Mouse (Mus musculus) adrenal gland, postnatal 14 days (tissue): Measurements from ENCODE around the gene Pwwp2a. TPM values are rescaled to one million over a fixed set of nuclear protein-coding genes. Genes with fewer than 3 reads are reported as not detected.

Source experiments
- DNase-seq: peaks from one replicate; pipeline ENCODE4 v3.0.0; 2021; ENCODE audit warnings: mixed read lengths
- long read RNA-seq, 2 experiments: library from polyadenylated mRNA; stranded (forward); transcript quantifications; one replicate each; pipeline ENCODE4 v2.0.0; 2021
- total RNA-seq: library from RNA; stranded (reverse); gene quantifications from 2 replicates; pipeline ENCODE4 v1.2.3, GENCODE M21; 2021

Pwwp2a gene
- total RNA-seq: 33.0 and 37.4 TPM in 2 replicates
- long read RNA-seq, experiment 1, partial matches to known transcripts: 1 of 18 reads
- long read RNA-seq, experiment 1, other reads (novel, unspliced or antisense): 13 of 18 reads
- long read RNA-seq, experiment 2, partial matches to known transcripts: 0 of 22 reads
- long read RNA-seq, experiment 2, other reads (novel, unspliced or antisense): 14 of 22 reads

DNA sequence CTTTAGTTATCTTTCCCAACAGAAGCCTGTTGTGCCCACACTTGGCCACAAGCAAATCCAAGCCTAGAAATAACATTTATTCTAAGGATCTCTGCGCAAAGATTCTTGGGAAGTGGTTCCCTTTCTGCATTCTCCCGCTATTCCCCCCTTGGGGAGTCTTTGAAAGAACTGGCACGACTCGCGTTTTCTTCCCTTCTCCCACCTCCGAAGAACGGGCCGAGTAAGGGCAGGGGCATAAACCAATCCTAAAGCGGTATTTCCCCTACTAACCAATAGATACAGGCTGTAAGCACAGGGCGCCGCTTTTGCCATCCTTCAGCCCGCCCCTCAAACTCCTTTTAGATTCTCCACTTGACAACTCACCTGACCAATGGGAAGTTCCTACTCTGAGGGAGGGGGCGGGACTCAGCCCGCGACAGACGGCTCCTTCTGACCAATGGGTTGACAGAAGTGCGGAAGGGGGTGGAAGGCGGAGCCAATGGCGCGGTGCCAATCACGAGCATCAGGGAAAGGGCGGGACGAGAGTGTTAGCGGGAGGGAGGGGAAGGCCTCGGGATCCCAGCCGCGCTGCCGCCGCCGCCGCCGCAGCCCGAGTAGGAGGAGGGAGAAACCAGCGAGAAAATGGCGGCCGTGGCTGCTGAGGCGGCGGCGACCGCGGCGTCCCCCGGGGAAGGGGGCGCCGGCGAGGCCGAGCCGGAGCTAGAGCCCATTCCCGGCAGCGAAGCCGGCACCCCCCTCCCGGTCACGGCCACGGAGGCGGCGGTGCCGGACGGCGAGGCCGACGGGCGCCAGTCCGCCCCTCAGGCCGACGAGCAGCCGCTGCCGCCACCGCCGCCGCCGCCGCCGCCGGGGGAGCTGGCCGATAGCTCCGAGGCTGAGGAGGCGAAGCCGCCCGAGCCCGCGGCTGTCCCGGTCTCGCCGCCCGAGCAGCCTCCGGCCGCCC is at the start of gene Pwwp2a:
Gene Pwwp2a (plus strand): TSS at position 527 of the 943 bp plus-strand sequence.
- peak; percentile 100 for DNase-seq

DNA sequence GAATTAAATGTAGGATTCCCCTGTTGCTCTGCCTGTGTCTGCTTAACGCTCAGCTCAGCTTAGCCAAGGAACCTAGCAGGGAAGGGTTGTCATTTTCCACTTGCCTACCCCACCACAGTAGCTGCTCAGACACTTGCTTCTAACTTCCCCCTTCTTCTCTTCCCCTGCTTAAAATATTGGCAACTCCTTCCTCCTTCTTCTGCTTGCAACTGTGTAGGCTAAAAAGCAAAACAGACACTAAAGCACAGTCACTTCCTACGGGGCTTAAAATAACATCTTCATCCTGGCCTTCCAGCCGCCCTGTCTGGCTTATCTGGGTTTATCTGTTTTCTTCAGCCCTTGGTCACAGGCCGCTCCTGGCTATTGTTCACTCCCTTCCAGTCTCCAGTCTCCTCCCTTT is 49.2 kb upstream of the Pwwp2a start:
- no peak for DNase-seq

DNA sequence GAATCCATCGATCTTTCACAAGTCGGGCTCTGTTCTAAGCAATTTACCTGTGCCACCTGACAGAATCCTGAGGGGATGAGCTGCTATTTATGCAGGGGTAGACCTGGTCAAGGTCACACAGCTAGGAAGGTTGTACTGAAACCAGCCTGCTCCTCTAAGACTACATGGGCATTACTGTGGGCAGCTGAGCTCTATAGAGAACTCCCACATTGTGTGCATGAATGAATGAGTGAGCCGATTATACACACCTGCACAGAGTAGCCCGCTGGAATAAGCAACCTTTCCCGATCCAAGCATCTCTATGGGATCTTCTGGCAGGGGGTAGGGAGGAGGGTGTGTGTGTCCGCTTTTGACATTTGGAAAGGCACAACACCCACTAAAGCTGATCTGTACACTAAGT is 48.6 kb upstream of the Pwwp2a start:
- no peak for DNase-seq

DNA sequence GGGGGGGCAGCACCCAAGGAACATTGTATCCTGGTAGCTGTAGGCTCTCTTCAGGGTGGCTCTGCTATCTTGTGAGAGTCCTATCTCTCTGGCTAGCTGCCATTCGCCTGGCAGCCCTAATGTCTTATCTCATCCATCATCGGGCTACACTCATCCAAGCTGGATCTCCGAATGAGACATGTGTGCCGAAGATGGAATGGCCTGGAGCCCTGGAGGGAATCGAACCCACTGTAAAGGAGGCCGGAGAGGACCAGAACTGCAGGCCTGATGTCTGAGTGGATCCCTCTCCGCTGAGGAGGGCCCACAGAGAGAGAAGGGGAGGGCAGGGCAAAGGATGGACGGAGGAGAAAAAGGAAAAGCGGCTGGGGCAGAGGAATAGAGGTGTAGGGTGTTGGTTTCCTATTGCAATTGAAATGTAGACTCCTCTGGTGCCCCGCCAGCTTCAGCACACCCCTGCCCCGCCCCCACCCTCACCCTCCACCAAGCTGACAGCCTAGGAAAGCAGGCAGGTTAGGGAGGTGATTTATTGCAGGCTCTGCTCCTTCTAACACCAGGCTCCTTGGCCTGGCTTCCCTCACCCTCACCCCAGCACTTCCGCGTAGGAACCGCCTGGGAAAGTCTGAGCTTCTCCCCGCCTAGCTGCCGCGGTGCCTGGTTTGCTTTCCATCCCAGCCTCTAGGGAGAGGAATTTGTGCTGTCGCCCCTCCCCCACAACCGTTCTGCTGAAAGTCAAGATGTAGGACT is 48.0 kb upstream of the Pwwp2a start:
- peak; percentile 75 for DNase-seq

DNA sequence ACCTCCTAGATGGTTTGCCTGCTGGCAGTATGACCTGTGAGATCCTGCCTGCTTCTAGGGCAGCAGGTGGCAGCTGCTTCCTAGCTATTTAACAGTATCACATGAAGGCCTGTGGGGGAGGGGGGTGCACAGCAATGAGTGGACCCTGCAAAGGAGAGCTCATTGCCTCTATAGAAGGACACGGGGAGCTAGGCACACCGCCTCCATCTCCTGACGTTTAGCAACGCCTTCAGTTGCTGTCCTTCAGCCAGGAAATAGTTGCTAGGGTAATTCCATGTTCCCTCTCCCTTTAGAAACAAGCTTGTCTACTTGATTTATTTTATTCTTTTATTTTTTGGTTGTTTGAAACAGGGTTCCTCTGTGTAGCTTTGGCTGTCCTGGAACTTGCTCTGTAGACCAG is 45.0 kb upstream of the Pwwp2a start:
- peak; percentile 35 for DNase-seq

DNA sequence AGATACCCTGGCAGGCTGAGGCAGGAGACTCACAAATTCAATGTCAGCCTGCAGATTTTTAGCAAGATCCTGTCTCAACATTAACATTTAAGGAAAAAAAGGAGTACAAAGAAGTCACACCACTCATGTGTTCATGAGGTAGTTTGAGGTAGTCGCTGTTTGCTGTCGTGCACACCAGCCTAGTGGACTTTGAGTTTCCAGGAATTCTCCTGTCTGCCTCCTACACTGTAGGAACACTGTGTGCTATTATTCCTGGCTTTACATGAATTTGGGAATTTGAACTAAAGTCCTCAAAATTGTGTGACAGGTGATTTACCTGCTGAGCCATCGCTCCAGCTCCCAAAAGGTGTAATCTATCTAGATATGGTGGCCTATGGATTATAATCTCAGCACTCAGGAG is 43.3 kb upstream of the Pwwp2a start:
- no peak for DNase-seq

DNA sequence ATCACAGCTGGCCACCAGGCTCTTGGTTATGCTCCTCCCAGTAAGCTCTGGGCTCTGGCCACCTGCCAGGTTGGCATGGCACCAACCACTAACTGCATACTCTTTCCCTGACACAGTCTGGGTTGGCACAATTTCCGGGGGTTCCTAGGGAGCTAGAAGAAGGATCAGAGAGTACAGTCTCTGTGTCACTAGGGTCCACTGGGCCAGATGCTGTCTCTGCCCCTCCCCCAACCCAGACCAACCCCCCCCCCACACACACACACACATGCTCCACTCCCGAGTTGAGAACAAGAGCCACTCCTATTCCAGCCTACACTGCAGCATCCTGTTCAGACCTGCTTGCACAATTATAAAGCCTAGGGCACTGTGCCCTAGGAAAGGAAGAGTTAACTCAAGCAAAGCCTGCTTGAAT is 38.6 kb upstream of the Pwwp2a start:
- peak; percentile 97 for DNase-seq

DNA sequence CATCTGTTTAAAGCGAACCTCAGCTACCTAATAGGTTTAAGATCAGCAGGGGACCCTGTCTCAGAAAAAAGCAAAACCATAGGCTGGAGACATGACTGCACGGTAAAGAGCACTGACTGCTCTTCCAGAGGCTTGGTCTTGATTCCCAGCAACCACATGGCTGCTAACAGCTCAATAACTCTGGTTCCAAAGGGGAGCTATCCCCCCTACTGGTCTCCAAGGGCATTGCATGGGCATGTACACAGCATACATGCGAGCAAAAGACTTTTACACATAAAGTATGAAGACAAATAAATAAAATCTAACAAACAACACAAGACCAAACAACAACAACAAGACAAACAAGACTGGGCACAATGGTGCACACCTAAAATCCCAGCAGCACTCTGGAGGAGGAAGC is 36.5 kb upstream of the Pwwp2a start:
- peak; percentile 14 for DNase-seq

DNA sequence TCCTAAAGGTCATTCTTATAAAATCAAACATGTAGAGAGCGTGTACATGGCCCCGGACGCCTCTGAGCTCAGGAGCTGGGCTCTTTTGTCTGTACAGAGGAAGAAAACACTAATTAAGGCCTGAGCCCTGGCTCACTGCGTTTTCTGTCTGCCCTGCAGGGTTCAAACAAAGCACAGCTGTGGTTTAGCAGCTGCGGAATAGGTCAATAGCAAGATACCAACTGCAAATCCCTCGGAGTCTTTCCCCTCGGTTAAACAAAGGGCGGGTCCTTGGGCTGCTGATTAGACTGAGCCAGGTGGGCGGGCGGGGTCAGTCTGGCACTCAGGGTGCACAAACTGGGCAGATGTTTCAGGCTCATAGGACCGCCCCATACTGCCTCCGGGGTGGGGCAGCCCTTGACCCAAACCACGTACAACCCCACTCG is 28.7 kb upstream of the Pwwp2a start:
- peak; percentile 6 for DNase-seq

DNA sequence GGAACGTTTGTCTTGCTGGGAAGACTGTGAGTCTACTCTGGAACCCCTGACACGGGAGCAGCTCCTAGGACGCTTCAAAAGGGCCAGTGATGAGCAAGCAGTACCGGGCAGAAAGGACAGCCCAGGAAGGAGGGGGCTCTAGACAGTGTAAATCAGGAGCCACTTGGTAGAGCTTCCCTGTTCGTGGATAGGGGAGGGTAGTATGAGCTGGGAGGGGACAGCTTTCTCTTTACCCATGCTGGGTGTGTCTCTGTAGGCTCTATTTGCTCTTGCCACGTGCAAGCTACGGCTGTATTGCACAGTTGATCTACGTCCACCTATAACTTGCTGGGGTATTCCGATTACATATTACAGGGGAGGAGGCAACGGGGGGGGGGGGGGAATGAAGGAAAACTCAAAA is 25.3 kb upstream of the Pwwp2a start:
- DNase-seq: no peak

DNA sequence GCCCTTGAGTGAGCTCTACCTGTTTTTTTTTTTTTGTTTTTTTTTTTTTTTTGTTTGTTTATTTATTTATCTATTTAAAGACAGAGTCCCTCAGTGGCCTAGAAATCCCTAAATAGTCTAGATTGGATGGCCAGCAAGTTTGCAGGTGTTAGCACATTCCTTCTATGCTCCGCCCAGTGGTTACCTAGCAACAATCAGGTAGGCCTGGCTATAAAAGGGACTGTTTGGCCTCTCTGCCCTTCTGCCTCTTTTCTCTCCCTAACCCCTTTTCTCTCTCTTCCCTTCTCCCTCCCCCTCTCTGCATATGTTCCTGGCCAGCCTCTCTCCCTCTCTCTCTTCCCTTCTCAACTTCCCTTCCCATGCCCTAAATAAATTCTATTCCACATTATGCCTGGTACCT is 23.8 kb upstream of the Pwwp2a start:
- no peak for DNase-seq

DNA sequence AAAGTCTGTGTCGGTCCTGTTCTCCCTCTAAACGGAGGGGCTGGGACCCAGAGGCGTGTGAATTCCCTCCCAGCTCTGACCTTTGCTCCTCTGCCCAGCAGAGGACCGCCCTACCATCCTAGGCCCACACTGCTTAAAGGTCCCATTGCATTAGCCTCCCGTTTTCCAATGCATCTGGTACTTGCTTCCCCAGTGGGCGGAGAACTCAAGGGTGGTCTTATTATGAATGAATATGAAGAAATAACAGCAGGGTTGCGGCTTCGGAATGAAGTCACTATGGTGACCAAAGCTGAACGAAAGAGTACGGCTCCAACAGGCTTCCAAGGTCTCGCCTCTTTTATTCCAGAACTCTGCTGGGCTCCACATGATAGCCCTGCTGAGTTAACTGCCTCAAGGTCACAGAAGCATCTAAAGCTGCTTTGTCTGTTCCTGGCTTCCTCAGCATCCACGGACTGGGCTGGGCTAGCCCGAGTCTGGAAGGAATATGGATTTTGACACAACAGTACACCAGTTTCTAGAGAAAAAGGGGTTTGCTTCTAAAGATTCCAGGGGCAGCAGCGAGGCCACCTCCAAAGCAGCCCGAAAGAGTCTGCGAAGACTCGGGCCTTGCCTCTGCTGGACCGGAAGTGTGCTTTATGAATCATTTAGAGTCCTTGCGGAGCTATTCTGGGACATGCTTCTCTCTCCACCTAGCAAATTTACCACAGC is 14.6 kb upstream of the Pwwp2a start:
- DNase-seq: peak; percentile 65

DNA sequence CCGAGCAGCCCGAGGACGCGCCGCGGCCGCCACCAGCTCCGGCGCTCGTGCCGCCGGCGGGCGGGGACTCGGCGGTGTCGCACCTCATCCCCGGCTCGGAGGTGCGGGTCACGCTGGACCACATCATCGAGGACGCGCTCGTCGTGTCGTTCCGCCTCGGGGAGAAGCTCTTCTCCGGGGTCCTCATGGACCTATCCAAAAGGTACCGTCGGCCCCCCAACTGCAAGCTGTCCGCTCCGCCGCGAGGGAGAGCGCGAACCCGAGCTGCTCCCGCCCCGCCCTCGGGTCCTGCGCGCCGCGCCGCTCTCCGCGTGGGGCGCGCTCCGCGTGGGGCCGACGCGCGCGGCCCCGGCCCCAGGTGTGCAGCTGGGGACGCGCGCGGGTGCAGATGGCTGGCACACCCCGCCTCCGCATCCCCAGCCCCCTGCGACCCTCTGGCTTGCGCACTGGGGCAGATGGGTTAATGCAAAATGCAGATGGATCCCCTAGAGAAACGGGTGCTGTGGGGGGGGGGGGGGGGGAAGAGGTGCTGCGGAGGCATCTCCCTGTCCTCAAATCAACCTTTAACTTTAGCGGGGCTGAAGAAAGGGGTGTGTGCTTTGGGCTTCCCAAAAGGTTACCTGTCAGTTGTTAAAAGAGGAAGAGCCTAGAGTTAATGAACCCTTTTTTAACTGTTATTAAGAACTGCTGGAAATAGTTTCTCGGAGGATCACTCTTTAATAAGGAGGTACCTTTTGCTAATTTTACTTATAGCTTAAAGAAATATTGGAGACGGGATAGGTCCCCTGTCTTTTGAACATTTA is 818 bp downstream of the Pwwp2a start:
- DNase-seq: peak; percentile 74

DNA sequence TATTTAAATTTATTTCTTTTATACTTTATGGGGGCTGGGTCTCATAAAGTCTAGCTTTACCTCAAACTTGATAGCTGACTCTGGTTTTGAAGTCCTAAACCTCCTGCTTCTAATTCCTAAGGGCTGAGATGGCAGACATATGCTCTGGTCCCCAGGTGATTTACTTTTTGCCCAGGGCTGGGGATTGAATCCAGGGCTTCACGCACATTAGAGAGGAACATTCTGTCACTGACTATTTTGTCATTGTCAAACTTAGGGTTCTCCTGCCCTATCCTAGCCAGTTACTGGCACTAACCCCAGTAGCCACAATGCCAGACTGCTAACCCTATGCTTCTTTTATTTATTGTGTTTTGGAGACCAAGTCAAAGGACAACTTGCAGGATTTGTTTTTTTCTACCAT is 7.1 kb downstream of the Pwwp2a start:
- no peak for DNase-seq

DNA sequence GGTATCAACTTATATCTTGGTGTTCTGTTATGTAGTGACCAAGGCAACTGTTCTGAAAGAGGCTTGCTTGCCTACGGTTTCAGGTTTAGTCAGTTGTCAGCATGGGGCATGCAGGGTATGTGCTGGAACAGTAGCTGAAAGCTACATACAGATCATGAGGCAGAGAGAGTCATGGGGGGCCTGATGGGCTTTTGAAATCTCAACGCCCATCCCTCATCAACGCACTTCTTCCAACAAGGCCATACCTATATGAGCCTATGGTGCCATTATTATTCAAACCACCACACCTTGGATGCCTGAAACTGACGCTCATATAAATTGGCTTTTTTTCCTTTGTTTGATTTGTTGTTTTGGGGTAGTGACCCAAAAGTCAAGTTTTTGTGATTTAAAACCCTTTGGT is 14.8 kb downstream of the Pwwp2a start:
- no peak for DNase-seq

DNA sequence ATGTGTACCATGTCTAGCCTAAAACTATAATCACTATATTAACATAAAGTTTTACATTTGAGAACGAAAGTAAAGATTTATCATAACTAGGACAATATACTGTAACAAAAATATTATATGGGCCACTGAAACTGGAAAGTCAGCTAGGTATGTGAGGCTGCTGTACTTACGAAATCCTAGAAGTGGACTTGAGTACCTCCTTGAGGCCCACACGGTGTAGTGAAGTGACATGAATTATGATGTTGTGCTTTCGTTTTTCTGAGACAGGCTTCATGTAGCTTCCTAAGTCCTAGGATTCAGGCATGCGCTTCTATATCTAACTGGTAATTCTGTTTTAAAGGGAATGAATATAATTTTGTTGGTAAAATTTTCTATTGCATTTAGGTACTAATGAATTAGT is 16.8 kb downstream of the Pwwp2a start:
- DNase-seq: no peak

DNA sequence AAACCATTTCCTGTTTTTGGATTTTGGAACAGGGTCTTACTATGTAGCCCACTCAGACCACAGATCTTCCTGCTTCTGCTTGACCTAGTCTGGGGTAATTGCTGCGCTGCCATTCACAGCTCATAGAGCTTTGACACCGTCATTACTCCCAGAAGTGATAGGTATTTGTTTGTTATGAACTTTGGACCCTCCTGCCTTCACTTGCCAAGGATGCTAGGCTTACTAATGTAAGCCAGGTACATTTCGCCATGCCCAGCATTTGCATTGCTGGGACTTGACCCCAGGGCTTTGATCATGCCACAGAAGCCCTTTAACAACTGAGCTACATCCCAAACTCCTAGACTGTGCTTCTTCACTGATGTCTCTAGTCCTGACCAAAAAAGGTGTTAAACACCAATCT is 18.5 kb downstream of the Pwwp2a start:
- DNase-seq: no peak

DNA sequence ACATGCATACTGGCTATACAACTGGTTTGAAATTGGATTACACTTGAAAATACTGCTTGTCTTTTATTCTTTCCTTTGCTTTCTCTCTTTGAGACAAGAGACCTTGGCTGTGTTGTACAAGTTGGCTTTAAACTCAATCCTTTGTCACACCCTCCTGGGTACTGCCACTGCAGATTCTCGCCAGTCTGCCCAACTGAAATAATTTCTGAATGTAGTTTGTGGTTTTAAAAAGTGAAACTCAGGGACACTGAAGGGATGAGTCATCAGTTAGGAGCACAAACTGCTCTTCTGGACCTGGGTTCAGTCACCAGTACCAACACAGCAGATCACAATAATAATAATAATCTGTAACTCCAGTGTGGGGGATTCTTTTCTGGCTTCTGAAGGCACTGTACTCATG is 21.8 kb downstream of the Pwwp2a start:
- peak; percentile 15 for DNase-seq

DNA sequence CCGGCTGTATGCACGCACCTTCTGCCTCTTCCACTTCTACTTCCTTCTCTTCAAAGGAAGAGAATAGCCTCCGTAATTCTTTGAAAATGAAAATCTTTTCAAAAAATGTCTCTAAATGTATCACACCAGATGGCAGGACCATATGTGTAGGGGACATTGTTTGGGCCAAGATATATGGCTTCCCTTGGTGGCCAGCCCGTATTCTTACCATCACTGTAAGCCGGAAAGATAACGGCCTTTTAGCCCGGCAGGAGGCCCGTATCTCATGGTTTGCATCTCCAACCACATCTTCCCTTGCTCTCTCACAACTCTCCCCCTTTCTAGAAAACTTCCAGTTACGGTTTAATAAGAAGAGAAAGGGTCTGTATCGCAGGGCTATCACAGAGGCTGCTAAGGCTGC is 24.0 kb downstream of the Pwwp2a start:
- DNase-seq: no peak

DNA sequence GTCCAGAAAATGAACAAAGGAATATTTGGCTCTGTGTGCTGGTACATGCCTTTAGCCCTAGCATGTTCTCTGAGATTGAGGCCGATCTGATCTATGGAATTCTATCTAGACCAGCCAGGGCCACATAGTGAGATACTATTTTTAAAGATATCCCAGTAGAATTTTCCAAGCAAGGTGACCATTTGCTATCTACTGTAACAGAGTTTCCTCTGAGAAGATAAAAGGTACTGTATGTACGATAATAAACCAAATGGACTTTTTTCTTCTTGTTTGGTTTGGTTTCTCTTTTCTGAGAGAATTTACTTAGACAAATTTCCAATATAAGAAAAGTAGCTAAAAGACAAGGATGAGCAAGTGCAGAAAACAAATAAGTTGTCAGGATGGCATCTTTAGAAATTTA is 26.6 kb downstream of the Pwwp2a start:
- no peak for DNase-seq

DNA sequence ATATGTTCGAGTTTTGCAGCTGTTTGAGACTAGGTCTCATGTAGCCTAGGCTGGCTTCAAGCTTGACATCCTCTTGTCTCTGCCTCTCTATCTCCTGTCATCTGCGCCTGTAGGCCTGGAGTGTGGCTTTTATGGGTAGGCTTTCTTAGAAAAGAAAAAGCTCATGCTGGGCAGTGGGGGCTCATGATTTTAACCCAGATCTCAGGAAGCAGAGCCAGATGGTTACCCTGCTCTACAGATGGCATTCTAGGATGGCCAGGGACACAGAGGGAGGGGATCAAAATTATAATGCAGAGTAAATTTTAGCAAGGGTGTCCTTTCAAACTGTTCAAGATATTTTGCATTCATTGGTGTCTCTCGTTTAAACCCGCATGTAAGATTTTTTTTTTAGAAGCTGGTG is 30.4 kb downstream of the Pwwp2a start:
- DNase-seq: no peak

DNA sequence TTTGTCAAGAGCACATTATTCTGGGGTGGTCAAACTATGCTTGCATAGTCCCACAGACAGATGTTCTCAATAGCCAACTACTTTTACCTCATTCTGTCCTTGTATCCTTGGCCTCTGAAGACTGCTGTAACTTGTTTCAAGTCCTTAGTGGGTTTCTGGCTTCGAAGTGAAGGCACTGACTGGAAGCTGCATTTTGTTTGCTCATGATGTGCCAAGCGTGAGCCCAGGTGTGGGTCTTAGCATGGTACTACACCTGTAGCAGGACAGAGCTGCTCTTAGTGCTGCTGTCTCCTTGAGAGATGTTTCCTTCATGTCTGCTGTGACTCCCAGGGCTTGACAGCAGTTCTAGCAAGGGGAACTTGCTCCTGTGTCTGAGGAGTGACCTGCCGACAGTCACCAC is 41.6 kb downstream of the Pwwp2a start:
- no peak for DNase-seq
